Mouse (Mus musculus) megakaryocyte-erythroid progenitor cell, adult 5-6 weeks (primary cell): ENCODE measurements around the gene Best2. TPM values are rescaled to one million over a fixed set of nuclear protein-coding genes. Genes with fewer than 3 reads are reported as not detected.
A peak's percentile ranks its signal among the peaks of the same experiment; 100 is the strongest.

Source experiments
- ATAC-seq: replicated peaks from 2 replicates; pipeline ENCODE4 v1.8.0; 2016; ENCODE audit warnings: mild to moderate bottlenecking, inconsistent platforms; ENCODE audit not compliant: severe bottlenecking, poor library complexity, low FRiP score, low TSS enrichment
- total RNA-seq, 2 experiments: library from RNA; stranded (forward) in 1 of 2; stranded (reverse) in 1 of 2; fragments of 200-1000, 215-1000 nt in 1 of 2; fragments of >200 nt in 1 of 2; fragmentation: Nextera tagmentation in 1 of 2; gene quantifications; 2 replicates each; pipeline ENCODE4 v1.2.3; 2014 to 2017

Gene Best2
- total RNA-seq, 2 experiments from 2014 or later = not detected

DNA sequence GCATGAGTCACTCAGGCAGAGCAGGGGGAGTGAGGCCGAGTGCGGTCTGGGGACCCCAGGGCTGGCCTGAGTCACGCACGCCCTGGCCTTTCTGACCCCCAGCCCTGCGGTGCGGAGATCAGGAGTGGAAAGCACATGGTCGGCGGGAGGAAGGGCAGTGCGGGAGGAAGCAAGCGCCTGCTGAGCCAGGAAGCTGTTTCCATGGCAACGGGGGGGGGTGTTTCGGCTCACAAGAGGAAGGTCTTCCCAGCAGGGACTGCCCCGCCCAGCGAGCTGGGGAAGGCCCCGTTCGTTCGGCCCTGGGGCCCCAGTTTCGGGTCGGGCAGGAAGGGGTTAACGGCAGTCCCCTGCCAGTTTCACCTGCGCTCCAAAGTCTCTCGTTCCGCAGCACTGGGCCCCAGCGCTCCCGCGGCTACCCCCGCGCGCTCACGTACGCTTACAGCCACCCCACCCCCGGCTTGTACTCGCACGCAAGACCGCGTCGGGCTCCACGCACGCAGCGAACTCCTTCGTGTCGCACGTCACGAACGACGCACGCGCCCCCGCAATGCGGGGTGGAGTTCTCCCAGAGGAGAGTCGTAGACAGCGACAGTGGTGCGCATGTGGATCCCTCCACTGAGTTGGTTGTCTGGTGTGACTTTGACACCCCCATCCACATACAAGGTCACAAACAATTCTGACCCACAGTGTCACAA lies 28.5 kb downstream of the Best2 start:
- ATAC-seq = peak; percentile 42

- no peak for ATAC-seq
Observed at GRCm38 (mm10) chr8:84985049-84985683, 29.2 kb downstream of the Best2 start.

- no peak for ATAC-seq
Observed at GRCm38 (mm10) chr8:84984294-84985048, 29.9 kb downstream of the Best2 start.

DNA sequence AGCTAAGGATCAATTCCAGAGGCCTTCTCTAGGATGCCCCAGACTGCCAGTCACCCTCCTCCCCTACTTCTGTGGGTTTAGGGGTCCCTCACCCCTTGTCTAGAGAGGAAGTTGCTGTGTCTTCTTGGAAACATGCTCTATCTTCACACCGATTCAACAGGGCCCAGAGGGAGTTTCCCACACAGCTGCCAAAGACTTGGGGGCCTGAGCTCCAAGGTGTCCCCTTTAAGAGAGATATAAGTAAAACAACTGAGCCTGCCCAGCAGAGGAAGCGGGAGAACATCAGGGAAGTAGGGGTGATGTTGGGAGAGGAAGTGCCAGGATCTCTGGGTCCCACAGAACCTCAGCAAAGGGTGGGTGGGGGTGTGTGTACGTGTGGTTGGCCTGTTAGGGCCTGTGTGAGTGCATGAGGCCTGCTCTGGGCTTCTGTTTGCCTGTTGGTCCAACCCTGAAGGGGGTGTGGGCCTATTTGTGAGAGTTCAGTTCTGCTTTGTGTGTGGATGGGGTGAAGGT lies 31.8 kb downstream of the Best2 start:
- ATAC-seq = no peak

GRCm38 (mm10) chr8:84981644-84982498 lies 32.5 kb downstream of the Best2 start:
- ATAC-seq = no peak

GRCm38 (mm10) chr8:84980622-84981358 lies 33.5 kb downstream of the Best2 start:
- no peak for ATAC-seq

DNA sequence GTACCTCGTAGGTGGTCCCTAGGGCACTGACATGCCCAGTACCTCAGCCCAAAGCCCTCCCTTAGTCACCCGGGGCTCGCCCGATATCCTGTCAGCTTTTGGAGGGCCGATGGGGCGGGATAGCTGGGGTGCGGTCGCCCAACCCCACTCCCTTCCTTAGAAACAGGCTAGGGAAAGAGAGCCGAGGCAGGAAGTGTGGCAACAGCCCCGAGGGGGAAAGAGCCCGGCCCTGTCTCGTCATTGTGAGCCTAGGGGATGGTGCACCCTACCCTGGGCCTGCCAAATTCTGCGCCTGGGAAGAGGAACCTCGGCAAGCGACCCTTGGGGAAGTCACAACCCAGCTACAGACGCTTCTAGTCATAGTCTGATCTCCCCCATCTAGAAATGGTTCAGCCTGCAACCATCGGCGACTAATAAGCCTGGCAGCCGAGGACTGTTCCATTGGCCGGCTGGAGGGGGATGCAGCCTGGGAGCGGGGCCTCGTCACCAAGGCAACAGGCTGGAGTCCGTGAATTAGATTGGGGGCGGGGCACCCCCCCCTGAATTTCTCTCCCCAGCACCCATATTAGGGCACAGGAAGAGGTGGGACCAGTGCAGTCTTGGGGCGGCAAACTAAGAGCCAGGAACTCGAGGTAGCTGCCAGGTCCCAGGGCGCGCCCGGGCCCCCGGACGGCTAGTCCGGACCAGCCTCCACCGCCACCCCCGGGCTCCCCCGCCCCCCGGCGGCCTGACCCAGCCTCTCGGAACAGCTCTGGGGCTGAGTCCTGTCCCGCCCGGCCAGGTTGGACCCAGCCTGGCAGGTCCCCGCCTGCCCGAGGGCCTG lies 34.5 kb downstream of the Best2 start:
- ATAC-seq = peak; percentile 27

DNA sequence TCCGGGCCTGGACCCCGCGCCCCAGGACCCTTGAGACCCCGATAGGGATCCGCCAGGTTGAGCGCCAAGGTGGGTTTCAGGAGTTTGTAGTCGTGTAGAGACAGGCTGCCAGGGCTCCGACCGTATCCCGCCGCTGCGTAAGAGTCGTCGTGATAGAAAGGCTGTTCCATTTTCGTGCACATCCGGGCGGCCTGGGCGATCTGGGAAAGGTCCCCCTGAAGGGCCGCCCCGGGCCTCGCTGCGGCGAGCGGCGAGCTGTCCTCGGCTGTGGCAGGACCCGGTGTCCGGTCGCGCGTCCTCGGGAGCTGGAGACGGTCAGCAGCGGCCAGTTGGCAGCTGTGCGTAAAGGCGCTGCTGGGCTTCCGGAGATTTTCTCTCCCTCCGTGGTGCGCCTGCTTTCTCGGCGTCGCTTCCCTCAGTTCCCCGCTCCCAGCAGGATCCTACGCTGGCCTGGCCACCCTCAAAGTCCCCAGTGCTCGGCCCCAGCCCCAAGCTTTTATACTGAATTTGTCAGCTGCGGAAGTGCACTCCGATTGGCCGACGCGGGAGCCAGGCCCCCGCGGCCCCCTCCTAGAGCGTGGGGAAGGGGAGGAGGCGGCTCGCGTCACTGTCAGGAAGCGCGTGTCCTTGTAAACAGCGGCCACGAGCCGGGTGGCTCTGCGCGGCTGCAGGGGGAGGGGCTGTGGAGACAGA lies 35.9 kb downstream of the Best2 start, which contains the start of gene Junb:
Gene Junb, minus strand, starts transcription at position 471 of the 693 bp plus-strand sequence.
- ATAC-seq = peak; percentile 20

GRCm38 (mm10) chr8:84977435-84978247 lies 36.7 kb downstream of the Best2 start:
- ATAC-seq = 0 out of 2 replicates have a peak, but pooled peaks have one; percentile 3

DNA sequence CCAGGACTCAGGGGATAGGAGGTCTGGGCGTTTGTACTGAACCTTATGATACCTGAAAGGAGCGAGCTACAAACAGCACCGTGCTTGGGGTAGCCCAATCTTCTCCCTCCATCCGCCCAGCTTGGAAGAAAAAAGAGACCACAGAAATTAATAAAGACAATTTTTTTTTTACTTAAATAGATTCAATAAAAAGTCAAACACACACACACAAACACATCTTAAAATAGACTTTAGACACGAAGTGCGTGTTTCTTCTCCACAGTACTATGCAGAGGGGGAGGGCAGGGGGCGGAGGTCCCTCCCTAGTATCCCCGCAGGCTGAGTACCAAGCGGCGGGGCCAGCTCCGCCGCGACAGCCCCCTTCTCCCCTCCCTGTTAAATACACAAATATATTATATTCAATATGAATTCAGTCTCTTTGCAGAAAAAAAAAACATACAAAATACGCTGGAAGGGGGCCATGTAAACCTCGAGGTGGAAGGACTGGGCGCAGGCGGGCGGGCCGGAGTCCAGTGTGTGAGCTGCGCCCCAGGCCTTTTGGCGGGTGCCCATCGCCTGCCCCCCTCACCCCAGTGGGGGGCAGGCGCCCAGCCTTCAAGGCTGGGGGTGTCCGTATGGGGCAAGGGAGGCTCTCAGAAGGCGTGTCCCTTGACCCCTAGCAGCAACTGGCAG lies 37.4 kb downstream of the Best2 start:
- no peak for ATAC-seq

- ATAC-seq = peak; percentile 67
Observed at GRCm38 (mm10) chr8:84976031-84976762, 38.1 kb downstream of the Best2 start.

DNA sequence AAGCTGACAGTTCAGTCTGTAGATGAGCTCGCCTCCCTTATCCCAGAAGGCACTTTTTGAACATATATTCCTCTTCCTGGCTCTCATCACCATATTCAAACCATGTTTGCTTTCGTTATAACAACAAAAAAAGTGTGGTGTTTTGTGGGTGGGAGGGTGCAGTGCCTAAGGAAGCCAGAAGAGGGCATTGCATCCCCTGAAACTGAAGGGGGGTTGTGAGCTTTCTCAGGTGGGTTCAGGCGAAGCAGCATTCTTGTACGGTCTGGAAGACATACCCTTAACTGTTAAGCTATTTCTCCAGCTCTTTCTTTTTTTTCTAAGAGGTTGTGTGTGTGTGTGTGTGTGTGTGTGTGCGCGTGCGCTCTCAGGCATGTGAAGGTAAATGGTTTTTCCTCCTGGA lies 38.9 kb downstream of the Best2 start:
- ATAC-seq = no peak

DNA sequence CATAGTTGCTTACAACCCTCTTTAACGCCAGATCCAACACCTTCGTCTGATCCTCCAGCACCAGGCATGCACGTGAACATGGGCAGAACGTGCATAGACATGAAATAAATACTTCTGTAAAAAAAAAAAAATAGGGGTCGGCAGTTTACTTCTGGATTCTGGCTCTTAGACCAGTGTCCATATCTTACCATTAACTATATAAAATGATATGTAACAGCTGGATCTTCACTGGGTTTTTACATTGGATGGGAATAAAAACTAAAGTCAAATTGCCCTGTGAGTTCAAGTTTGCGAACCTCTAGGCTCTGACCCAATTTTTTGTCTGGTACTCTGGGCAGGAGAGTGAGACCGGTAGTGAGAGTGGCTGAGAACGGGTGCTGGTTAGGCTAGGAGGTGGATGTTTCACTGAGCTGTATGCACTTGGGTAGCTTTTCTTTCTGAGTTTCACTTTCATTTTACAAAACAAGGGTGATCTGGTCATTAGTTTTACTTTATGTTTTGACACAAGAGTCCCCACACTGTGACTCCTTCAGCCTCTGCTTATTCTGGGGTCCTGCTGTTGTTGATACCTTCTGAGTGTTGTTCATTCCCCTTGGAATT lies 39.7 kb downstream of the Best2 start:
- ATAC-seq = no peak

- no peak for ATAC-seq
Observed at GRCm38 (mm10) chr8:84973803-84974542, 40.4 kb downstream of the Best2 start.
